Mouse (Mus musculus): Measurements from ENCODE around the gene Hoxd10.

DNA sequence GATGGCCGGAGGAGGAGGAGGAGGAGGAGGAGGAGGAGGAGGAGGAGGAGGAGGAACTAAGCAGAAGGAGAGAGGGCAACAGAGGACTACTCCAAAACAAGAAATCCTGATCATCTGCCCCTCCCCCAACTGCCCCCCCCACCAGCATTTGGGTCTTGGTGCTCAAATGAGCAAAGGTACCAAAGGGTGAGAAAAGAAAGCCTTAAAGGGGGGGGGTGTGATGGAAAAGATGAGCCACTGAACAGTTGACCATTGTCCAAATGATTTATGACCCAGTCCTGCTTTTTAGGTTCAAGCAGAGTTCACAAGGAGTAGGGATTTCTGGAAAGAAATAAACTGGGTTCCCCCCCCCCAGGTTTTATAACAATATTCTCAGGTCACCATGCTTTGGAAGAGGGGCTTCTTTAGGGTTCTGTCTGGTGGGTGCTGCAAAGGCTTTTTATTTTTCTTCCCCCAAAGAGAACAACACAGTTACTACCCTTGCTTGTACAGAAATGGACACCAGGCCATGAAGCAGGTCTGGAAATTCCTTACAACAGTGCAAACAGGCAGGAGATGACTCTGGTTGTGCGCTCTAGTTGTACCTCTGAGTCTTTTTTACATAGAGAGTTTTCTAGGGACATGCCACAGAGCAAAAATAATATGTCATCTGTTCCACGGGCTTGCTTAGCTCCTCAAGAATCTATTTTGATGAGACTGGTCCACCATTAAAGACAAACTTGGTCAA is 49.7 kb downstream of the Hoxd10 start:
- no peak for TF ChIP-seq CTCF (IDR thresholded peaks at IDR 0.05; ENCODE audit: low read depth)
- no peak for TF ChIP-seq EP300 (IDR thresholded peaks at IDR 0.05; ENCODE audit: low read depth)

Measured in liver, embryonic 14.5 days (tissue).